Mouse (Mus musculus) lung, adult 2 months (tissue): ENCODE measurements around the gene Sbpl.

ENCODE experiments used
- CTCF ChIP-seq: fragments of 200-500 bp; IDR thresholded peaks from 2 replicates; pipeline ENCODE4 v1.5.1; 2011; ENCODE audit warnings: mild to moderate bottlenecking, low read length, control low read depth; ENCODE audit not compliant: insufficient read depth
- POLR2A ChIP-seq: fragments of 200-500 bp; IDR thresholded peaks from 2 replicates; pipeline ENCODE4 v1.6.1; 2011; ENCODE audit warnings: low read depth, mild to moderate bottlenecking, control low read depth, low read length, borderline replicate concordance; ENCODE audit errors: extremely low read depth

- no peak for TF ChIP-seq POLR2A
- no peak for TF ChIP-seq CTCF
These were observed at the start of gene Sbpl for GRCm38 (mm10) chr17:23955174-23955573.
